Mouse (Mus musculus): Measurements from ENCODE around the gene Hoxa6.

The Hoxa6 gene

DNA sequence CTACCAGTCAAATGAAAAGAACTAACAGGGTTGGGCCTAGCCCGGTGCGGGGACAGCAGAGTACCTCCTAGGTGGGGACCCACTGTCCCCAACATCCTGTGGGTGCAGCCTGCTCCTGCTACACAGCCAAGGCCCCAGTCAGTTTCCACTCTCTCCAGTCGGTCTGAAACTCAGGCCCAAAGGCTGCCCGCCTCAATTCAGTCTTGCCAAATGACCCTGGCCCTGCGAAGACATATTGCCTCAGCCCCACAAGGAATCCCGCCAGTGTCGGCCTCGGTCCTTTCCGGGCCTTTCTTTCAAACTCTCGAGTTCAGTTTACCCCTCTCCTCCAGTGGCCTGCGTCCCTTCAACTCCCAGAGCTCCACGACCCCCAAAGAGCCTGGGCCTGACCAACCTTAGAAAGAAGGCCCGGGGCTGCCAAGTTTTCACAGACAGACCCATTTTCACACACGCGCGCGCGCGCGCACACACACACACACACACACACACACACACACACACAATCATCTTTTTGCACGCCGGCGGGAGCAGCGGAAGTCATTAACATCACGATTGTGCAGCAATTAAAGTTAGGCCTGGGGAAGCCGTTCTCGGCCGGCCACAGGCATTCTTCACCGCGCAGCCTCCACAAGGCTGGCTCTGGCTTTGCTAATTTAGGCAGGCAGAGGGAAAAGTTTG is 8.3 kb downstream of the Hoxa6 start:
- DNase-seq (ENCODE audit: low spot score): no peak

GRCm38 (mm10) chr6:52197271-52197670 is 11.3 kb downstream of the Hoxa6 start:
- no peak for DNase-seq (ENCODE audit: low spot score)

GRCm38 (mm10) chr6:52196811-52197210 is 11.7 kb downstream of the Hoxa6 start:
- DNase-seq (ENCODE audit: low spot score): no peak

DNA sequence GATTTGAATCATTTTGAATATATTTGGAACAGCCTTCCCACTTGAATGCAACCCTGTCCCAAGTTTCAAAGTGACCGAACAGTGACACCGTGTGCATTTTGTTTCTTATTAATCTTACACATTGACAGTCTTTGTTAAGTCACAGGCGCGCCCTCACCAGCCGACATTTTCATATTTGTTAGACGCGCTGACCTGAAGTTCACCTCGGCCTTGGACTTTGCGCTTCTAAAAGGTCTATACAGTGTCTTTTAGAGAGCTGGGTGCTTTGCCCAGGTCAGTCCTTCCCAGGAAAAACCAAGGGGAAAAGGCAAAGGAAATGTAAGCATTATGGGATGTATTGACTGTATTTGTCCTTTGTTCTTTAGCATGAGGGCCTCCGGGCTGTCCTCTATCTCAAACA is 13.8 kb downstream of the Hoxa6 start:
- DNase-seq (ENCODE audit: low spot score): no peak

GRCm38 (mm10) chr6:52191860-52192550 is 16.5 kb downstream of the Hoxa6 start:
- DNase-seq (ENCODE audit: low spot score): peak; percentile 77

DNA sequence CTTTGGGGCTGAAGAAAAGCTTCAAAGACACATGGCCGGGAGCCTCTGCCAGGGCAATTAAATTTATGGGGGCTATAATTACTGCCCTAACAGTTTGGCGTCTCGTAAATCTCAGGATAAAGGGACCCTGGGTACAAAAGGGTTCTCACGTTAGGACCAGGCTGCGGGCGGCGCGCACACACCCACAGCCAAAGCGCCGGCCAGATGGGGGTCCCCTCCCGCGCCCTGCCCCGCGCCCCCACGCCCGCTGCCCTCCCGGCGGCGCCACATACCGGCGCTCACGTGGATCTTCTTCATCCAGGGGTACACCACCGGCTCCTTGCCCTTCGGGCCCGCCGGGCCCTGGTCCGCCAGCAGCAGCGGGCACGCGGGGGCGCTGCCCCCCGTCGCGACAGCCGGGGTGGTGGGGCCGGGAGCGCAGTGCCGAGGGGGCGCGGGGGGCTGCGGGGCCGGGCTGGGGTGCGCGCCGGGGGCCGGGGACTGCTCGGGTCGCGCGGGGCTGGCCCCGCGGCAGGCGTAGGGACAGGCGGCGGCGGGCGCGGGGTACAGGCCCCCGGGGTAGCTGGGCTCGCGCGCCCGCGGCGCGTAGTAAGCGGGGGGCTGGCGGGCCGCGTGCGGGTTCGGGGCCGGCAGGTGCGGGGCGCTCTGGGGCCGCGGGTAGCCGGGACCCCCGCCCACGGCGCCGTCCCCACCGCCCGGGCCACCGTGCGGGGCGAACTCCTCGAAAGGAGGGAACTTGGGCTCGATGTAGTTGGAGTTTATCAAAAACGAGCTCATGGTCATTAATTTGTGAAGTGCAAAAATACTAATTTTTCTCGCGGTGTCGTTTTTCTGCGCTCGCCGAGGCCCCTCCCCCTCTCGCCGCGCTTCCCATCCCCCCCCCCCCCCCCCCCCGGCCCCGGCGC is 17.4 kb downstream of the Hoxa6 start, which contains the start of gene Hoxa4:
TSS of gene Hoxa4 (minus strand) at position 848 of the 905 bp plus-strand sequence.
- no peak for DNase-seq (ENCODE audit: low spot score)

GRCm38 (mm10) chr6:52190410-52190809 is 18.1 kb downstream of the Hoxa6 start:
- DNase-seq (ENCODE audit: low spot score): no peak

DNA sequence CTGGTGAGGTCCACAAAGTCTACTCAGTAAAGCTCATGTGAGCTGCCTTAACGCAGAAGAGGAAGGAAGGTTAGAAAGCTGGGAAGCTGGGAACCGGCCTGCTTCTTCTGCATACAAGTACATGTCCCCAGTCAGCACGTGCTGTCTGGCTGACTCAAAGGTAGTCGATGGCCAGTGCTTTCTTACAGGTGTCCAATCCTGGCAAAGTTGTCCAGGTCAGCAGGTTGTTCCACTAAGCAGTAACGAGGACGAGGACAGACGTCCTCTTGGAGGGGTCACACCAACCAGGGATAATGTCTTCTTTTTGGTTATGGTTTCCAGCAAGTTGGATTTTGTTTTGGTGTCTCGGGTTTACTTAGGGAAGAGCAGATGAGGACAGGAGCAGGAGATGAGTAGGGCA is 18.6 kb downstream of the Hoxa6 start:
- DNase-seq (ENCODE audit: low spot score): no peak

- no peak for DNase-seq (ENCODE audit: low spot score)
Observed at GRCm38 (mm10) chr6:52189172-52189591, 19.3 kb downstream of the Hoxa6 start.

DNA sequence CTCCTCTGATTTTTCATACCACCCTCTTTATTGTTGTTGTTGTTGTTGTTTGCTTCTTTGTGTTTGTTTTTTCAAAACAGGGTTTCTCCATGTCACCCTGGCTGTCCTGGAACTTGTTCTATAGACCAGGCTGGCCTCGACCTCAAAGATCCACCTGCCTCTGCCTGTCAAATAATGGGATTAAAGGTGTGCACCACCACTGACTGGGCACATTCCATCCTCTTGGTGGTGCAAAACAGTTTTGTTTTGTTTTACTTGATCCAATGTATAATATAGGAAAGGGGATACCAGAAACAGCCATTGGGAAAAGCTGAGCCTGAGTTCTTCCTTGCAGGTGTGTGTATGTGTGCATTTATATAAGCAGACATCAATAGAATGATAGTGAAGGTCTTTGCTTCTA is 22.0 kb downstream of the Hoxa6 start:
- no peak for DNase-seq (ENCODE audit: low spot score)

- no peak for DNase-seq (ENCODE audit: low spot score)
Observed at GRCm38 (mm10) chr6:52185834-52186233, 22.7 kb downstream of the Hoxa6 start.

- no peak for DNase-seq (ENCODE audit: low spot score)
Observed at GRCm38 (mm10) chr6:52185222-52185621, 23.3 kb downstream of the Hoxa6 start.

GRCm38 (mm10) chr6:52184668-52185067 is 23.9 kb downstream of the Hoxa6 start:
- DNase-seq (ENCODE audit: low spot score): no peak

- no peak for DNase-seq (ENCODE audit: low spot score)
Observed at GRCm38 (mm10) chr6:52183311-52184080, 25.0 kb downstream of the Hoxa6 start.

GRCm38 (mm10) chr6:52182793-52183192 is 25.7 kb downstream of the Hoxa6 start:
- no peak for DNase-seq (ENCODE audit: low spot score)

- no peak for DNase-seq (ENCODE audit: low spot score)
Observed at GRCm38 (mm10) chr6:52182030-52182429, 26.5 kb downstream of the Hoxa6 start.

DNA sequence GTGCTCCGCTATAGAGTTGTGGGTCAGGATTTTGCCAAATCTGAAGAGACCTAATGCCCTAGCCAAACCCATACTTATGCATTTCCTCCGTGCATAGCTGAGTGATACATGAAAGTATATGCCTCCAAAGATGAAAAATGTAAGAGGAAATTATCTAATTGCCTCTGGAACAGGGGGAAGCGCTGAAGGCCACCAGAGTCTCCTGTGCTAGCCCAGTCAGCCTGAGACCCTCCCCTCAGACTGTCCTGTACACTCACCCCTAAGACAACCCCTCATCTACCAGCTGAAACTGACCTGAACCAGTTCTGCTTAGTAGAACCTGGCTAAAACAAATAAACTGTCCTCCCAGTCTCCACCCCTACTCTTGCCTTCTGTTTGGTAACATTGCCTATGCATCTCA is 27.8 kb downstream of the Hoxa6 start:
- DNase-seq (ENCODE audit: low spot score): no peak

DNA sequence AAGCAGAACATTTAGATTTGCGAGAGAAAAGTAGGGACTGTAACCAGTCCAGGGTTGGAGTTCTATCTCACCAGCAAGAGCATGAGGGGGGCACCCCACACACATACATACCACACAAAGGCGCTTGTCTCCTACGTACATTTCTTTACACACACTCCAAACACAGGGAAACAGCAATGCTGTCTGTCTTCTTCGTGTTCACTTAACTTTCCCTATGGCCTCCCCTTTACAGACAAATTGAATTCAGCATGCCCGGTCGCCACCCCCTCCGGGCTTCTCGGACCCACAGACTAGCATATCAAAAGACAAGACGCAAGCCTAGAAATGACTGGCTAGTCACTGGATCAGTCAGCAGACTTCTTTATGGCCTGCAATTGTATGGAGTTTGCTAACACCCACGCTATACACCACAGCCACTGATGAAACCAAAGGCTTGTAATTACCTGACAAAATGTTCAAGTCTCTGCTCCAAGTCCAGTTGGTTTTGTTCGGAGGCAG is 28.3 kb downstream of the Hoxa6 start:
- DNase-seq (ENCODE audit: low spot score): no peak

DNA sequence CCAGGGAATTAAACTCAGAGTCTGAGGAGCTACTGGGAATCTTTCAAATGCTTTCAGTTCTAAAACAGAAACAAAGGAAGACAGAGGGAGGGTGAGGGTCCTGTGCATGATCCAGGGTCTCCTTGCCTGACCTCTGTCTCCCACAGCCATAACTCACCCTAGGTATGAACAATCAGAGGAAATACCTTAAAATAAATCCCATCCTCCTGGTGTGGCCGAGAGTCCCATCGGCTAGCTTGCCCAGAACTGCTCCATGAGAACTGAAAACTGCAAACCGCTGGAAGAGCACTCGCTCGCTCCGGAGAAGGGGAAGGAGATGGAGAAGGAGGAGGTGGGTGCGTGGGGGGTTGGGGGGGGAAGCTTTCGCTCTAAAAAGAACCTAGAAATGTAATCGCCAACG is 28.8 kb downstream of the Hoxa6 start:
- no peak for DNase-seq (ENCODE audit: low spot score)

GRCm38 (mm10) chr6:52178918-52179665 is 29.4 kb downstream of the Hoxa6 start:
- DNase-seq (ENCODE audit: low spot score): no peak

DNA sequence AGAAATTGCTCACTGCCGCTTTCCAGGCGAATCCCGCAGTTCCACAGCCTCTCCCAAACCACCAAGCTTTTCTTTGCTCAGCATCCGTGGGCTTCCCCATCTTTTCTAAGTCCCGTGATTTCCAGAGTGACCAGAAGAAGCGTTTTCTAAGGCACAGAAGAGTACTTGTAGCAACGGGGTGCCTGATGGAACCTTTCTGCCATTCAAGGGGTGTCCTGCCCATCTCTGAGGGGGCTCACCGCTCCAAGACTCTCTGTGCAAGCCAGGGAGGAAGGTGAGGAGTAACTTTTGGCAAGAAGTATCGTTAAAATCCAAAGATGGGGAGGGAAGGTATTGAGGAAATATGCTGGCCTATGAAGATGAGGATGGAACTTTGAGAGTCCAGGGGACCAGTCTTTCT is 30.7 kb downstream of the Hoxa6 start:
- DNase-seq (ENCODE audit: low spot score): no peak

Data from T-cell, adult 2 months (primary cell).